Mouse (Mus musculus) forebrain, embryonic 10.5 days (tissue): ENCODE measurements around the gene Drd4. TPM values are rescaled to one million over a fixed set of nuclear protein-coding genes. Genes with fewer than 3 reads are reported as not detected.

Experiments used
- DNase-seq: peaks from one replicate; pipeline ENCODE4 v3.0.0-alpha.2; 2017; ENCODE audit warnings: low spot score; ENCODE audit errors: extremely low spot score
- H3K27ac ChIP-seq: fragments of 300-500 bp; sonication (generic); 2 replicates; pipeline ENCODE4 v1.5.1; 2016; ENCODE audit warnings: mild to moderate bottlenecking
- H3K27me3 ChIP-seq: fragments of 300-500 bp; sonication (generic); 2 replicates; pipeline ENCODE4 v1.6.1; 2016; ENCODE audit warnings: mild to moderate bottlenecking; ENCODE audit not compliant: poor library complexity, severe bottlenecking
- H3K36me3 ChIP-seq: fragments of 300-500 bp; sonication (generic); replicated peaks from 2 replicates; pipeline ENCODE4 v1.6.1; 2016; ENCODE audit warnings: mild to moderate bottlenecking, moderate library complexity
- H3K4me1 ChIP-seq: fragments of 300-500 bp; sonication (generic); 2 replicates; pipeline ENCODE4 v1.6.1; 2016
- H3K4me3 ChIP-seq: fragments of 300-500 bp; sonication (generic); 2 replicates; pipeline ENCODE4 v1.5.1; 2016; ENCODE audit warnings: mild to moderate bottlenecking, moderate library complexity
- H3K9me3 ChIP-seq: fragments of 300-500 bp; sonication (generic); 2 replicates; pipeline ENCODE4 v1.6.1; 2016; ENCODE audit warnings: mild to moderate bottlenecking, moderate library complexity
- WGBS: fragments of 180-500 bp; shearing (Covaris S2); methylation state at CpG from one replicate; pipeline ENCODE4 v1.1.7; 2016; 5-methylcytosine and 5-hydroxymethylcytosine counted together
- polyA plus RNA-seq: library from polyadenylated mRNA; unstranded; fragments of >200 nt; fragmentation: Nextera tagmentation; extraction: Ambion mirVana; gene quantifications from 2 replicates; pipeline ENCODE4 v1.2.1, GENCODE M21; 2016

Gene Drd4
- polyA plus RNA-seq, 1 experiment from 2014 or later = 0.46 TPM

DNA sequence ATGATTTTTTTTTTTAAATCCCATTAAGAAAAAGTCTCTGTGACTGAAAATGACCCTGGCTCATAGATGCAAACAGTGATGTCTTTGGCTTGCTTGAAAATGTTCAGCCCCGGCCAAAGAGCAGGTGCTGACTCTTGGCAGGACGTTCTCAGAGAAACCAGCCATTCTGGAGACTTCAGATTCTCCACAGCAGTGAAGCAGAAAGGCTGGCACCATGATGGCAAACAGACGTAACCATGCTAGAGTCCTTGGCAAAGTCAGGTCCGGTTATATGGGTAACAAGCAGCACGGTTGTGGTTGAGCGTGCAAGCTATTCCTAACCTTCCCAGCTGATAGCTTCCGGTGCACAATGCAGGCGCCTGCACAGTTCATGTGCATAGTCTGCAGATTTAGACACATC is 7.4 kb downstream of the Drd4 start:
- 93% methylated on average over 8 of the region's 8 CpGs for WGBS
- Histone ChIP-seq H3K36me3 (peaks cover 78% of the 10 kb centered on the region), H3K9me3 (no peaks in the 10 kb centered on the region), H3K4me1 (peaks cover 7% of the 10 kb centered on the region), H3K27ac (no peak overlapping the region), H3K27me3 (peaks cover 29% of the 10 kb centered on the region), H3K4me3 (no peak overlapping the region)
- no peak for DNase-seq

- 96% methylated on average over 9 of the region's 9 CpGs for WGBS
These were observed 9.6 kb downstream of the Drd4 start for GRCm38 (mm10) chr7:141301386-141301785.

GRCm38 (mm10) chr7:141302702-141303268 is 11.0 kb downstream of the Drd4 start:
- no peak overlapping the region for H3K4me3 ChIP-seq
- WGBS = 80% methylated on average over 1 of the region's 1 CpGs
- no peaks in the 10 kb centered on the region for H3K27me3 ChIP-seq
- DNase-seq = no peak
- no peak overlapping the region for H3K27ac ChIP-seq
- peaks cover 97% of the 10 kb centered on the region for H3K36me3 ChIP-seq
- no peaks in the 10 kb centered on the region for H3K4me1 ChIP-seq
- no peaks in the 10 kb centered on the region for H3K9me3 ChIP-seq

More at GRCm38 (mm10) chr7:141301386-141301785, 9.6 kb downstream of the Drd4 start:
- Histone ChIP-seq H3K27ac (no peak overlapping the region), H3K4me1 (no peaks in the 10 kb centered on the region), H3K4me3 (no peak overlapping the region), H3K36me3 (peaks cover 97% of the 10 kb centered on the region), H3K27me3 (peaks cover 7% of the 10 kb centered on the region), H3K9me3 (no peaks in the 10 kb centered on the region)
- no peak for DNase-seq

DNA sequence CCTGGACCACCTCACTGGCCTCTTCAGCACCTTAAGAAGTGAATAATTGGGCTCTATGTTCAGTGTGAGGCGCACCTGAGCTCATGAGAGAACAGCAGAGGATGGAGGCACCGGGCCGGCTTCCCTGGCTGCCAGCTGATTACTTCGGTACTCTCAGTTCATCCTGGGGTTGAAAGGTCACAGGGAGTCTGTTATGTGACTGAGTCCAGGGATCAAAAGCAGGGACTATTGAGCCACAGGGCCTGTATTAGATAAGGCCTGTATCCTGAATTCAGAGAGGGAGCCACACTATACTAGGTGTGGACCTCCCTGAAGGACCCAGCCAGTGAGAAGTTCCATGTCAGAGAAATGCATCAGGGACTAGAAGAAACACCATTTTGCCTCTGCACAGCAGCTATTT is 12.7 kb downstream of the Drd4 start:
- DNase-seq = no peak
- H3K27me3 ChIP-seq = no peaks in the 10 kb centered on the region
- H3K4me3 ChIP-seq = no peak overlapping the region
- peaks cover 100% of the 10 kb centered on the region for H3K36me3 ChIP-seq
- no peaks in the 10 kb centered on the region for H3K4me1 ChIP-seq
- 89% methylated on average over 4 of the region's 4 CpGs for WGBS
- H3K9me3 ChIP-seq = no peaks in the 10 kb centered on the region
- no peak overlapping the region for H3K27ac ChIP-seq

GRCm38 (mm10) chr7:141314416-141314815 is 22.6 kb downstream of the Drd4 start:
- H3K9me3 ChIP-seq = no peaks in the 10 kb centered on the region
- no peaks in the 10 kb centered on the region for H3K4me1 ChIP-seq
- 96% methylated on average over 2 of the region's 2 CpGs for WGBS
- H3K27me3 ChIP-seq = no peaks in the 10 kb centered on the region
- peaks cover 100% of the 10 kb centered on the region for H3K36me3 ChIP-seq
- DNase-seq = no peak
- H3K27ac ChIP-seq = no peak overlapping the region
- no peak overlapping the region for H3K4me3 ChIP-seq

DNA sequence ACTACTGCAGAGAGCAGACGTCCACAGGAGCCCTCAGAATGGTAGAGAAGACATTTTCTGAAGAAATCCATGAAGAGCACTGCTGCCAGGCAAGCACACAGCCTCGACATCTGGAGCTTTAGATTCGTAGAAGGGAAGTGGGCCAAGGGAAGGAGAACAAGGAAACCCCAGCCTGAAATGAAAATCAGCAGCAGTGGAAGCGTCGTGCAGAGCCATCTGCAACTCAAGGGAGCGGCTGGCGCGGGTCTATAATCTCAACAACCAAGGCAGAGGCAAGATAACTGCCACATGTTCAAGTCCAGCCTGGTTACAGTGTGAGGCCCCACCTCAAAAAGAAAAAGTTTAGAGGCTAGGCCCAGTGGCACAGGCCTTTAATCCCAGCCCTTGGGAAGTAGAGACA is 23.3 kb downstream of the Drd4 start:
- no peak for DNase-seq
- Histone ChIP-seq H3K27me3 (no peaks in the 10 kb centered on the region), H3K4me3 (no peak overlapping the region), H3K36me3 (peaks cover 100% of the 10 kb centered on the region), H3K4me1 (no peaks in the 10 kb centered on the region), H3K9me3 (no peaks in the 10 kb centered on the region), H3K27ac (no peak overlapping the region)
- 90% methylated on average over 8 of the region's 8 CpGs for WGBS

- WGBS = 76% methylated on average over 5 of the region's 5 CpGs
- Histone ChIP-seq H3K9me3 (no peaks in the 10 kb centered on the region), H3K36me3 (peaks cover 100% of the 10 kb centered on the region), H3K4me1 (no peaks in the 10 kb centered on the region), H3K27me3 (no peaks in the 10 kb centered on the region), H3K27ac (no peak overlapping the region), H3K4me3 (no peak overlapping the region)
- no peak for DNase-seq
These were observed 24.2 kb downstream of the Drd4 start for GRCm38 (mm10) chr7:141315974-141316373.

DNA sequence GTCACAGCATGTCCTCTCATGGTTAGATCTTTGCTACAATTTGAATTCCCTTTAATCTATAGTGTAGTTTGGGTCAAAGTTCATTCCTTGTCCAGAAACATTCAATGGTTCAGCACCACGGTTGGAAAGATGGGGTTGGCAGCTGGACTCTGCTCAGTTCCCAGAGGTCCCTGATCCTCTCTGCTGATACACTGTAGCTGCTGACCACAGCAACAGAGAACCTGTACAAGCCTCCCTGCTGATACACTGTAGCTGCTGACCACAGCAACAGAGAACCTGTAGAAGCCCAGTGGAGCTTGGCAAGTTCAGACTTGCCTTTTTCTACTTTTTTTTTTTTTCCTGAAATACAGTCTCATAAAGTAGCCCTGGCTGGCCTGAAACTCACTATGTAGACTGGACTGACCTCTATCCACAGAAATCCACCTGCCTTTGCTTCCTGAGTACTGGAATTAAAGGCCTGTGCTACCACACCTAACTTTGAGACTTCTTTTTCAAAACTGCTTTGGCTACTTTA is 25.9 kb downstream of the Drd4 start:
- 86% methylated on average over 1 of the region's 1 CpGs for WGBS
- Histone ChIP-seq H3K4me1 (no peaks in the 10 kb centered on the region), H3K27ac (no peak overlapping the region), H3K4me3 (no peak overlapping the region), H3K27me3 (no peaks in the 10 kb centered on the region), H3K9me3 (no peaks in the 10 kb centered on the region), H3K36me3 (peaks cover 100% of the 10 kb centered on the region)
- DNase-seq = no peak

GRCm38 (mm10) chr7:141319446-141319845 is 27.6 kb downstream of the Drd4 start:
- WGBS = 78% methylated on average over 2 of the region's 2 CpGs
- peaks cover 100% of the 10 kb centered on the region for H3K36me3 ChIP-seq
- H3K9me3 ChIP-seq = no peaks in the 10 kb centered on the region
- no peak overlapping the region for H3K4me3 ChIP-seq
- no peak for DNase-seq
- peaks cover 3% of the 10 kb centered on the region for H3K4me1 ChIP-seq
- no peaks in the 10 kb centered on the region for H3K27me3 ChIP-seq
- no peak overlapping the region for H3K27ac ChIP-seq

DNA sequence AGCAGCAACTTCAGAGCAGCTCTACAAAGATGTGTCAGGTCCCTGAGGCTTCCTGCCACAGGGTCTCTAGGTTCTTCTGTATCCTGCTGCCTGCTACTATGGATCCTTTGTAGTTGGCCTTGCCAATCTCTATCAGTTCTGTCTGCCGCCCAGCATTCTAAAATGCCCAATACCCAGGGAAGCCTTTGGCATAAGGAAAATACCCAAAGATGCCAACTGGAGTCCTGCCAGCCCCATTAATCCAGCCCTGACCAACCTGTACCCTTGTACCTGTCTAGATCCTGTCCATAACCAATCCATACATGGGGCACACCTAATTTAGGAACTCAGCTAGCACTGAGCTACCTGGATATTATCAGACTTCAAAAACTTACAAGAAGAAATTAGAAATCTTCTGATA is 32.9 kb downstream of the Drd4 start:
- DNase-seq = no peak
- H3K27me3 ChIP-seq = no peaks in the 10 kb centered on the region
- H3K9me3 ChIP-seq = no peaks in the 10 kb centered on the region
- H3K4me3 ChIP-seq = no peak overlapping the region; the same call in 1 of the 2 replicates
- WGBS = 100% methylated on average over 1 of the region's 1 CpGs
- H3K36me3 ChIP-seq = peaks cover 51% of the 10 kb centered on the region
- peaks cover 45% of the 10 kb centered on the region for H3K4me1 ChIP-seq
- no peak overlapping the region for H3K27ac ChIP-seq

DNA sequence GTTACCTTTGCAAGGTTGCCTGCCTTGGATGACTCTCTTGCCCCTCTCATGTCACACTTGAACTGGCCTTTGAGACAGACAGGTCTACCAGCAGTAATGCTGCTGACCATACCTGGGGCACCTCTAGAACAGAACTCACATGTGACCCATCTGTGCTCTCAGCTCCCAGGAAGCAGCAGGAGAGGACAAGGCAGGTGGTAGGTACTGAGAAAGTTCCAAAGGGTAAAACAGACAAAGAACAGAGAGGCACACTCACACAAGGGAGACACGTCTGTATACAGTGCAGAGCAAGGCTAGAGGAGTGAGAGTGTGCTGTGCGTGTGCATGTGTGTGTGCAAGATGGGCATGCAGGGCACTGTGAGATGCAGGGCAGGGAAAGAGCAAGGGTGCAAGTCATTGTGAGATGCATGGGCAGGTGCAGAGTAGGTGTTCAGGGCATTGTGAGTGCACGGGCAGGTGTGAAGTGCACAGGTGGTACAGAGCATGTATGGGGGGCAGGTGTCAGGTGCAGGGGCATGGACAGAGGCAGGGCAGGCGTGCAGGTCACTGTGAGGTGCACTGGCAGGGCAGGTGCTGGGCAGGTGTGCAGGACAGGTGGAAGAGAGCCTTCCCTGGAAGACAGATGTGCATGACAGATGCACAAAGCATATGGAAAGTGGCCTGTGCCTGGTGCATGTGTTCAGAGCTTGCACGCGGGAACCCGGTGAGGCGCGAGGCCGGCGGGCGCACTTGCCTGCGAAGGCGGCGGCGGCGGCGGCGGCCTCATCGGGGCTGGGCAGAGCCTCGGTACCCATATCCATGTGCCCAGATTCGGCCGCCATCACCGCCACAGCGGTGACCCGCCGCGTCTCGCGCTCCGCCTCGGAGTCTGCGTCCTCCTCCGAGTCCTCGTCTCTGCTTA is 35.0 kb downstream of the Drd4 start:
- peak overlapping the region; percentile 99 for H3K27ac ChIP-seq
- 6% methylated on average over 35 of the region's 35 CpGs for WGBS
- H3K36me3 ChIP-seq = peaks cover 30% of the 10 kb centered on the region
- no peaks in the 10 kb centered on the region for H3K9me3 ChIP-seq
- H3K4me3 ChIP-seq = peak overlapping the region; percentile 77
- no peaks in the 10 kb centered on the region for H3K27me3 ChIP-seq
- peaks cover 45% of the 10 kb centered on the region for H3K4me1 ChIP-seq
- no peak for DNase-seq

- H3K36me3 ChIP-seq = peaks cover 29% of the 10 kb centered on the region
- peak; percentile 98 for DNase-seq
- peaks cover 45% of the 10 kb centered on the region for H3K4me1 ChIP-seq
- no peaks in the 10 kb centered on the region for H3K9me3 ChIP-seq
- H3K27ac ChIP-seq = peak within 1 kb of the TSS; percentile 99
- H3K27me3 ChIP-seq = no peaks in the 10 kb centered on the region
- H3K4me3 ChIP-seq = peak within 1 kb of the TSS; percentile 77
- WGBS = under 1% methylated on average over 104 of the region's 105 CpGs
These were observed 35.9 kb downstream of the Drd4 start, which contains the start of the genes Deaf1 and Tmem80 for GRCm38 (mm10) chr7:141327469-141328372. Gene Deaf1 (minus strand): TSS chr7:141327690. Gene Tmem80 (plus strand): TSS chr7:141327739.
